Mouse (Mus musculus) kidney, adult 2 months (tissue): ENCODE data around the gene Zfp423.

Source experiments
- CTCF ChIP-seq: fragments of 200-500 bp; conservative IDR thresholded peaks from 2 replicates; pipeline ENCODE4 v1.5.1; 2011; ENCODE audit warnings: low read depth, mild to moderate bottlenecking, control low read depth, low read length, moderate library complexity, mixed read lengths; ENCODE audit not compliant: insufficient read depth, insufficient read length
- POLR2A ChIP-seq: fragments of 200-500 bp; IDR thresholded peaks from one replicate; pipeline ENCODE4 v1.6.1; 2011; ENCODE audit warnings: low read depth, low read length, control low read depth

GRCm38 (mm10) chr8:87693741-87694140 lies 265.7 kb downstream of the Zfp423 start:
- TF ChIP-seq CTCF (no peak), POLR2A (no peak)
